Mouse (Mus musculus) megakaryocyte, embryonic 14.5 days (primary cell): ENCODE measurements around the gene Rab31. TPM values are rescaled to one million over a fixed set of nuclear protein-coding genes. Genes with fewer than 3 reads are reported as not detected.
A peak's percentile ranks its signal among the peaks of the same experiment; 100 is the strongest.

Experiments used
- H3K27me3 ChIP-seq: replicated peaks from 2 replicates; pipeline ENCODE3; 2012; ENCODE audit warnings: inconsistent platforms
- H3K36me3 ChIP-seq: replicated peaks from 2 replicates; pipeline ENCODE3; 2012; ENCODE audit warnings: low read length, inconsistent platforms, mixed read lengths
- H3K4me1 ChIP-seq: 2 replicates; pipeline ENCODE4 v1.6.1; 2012; ENCODE audit warnings: inconsistent platforms
- H3K4me3 ChIP-seq: replicated peaks from 2 replicates; pipeline ENCODE3; 2012; ENCODE audit warnings: moderate library complexity, mild to moderate bottlenecking, inconsistent platforms
- H3K9me3 ChIP-seq: 2 replicates; pipeline ENCODE4 v1.6.1; 2012; ENCODE audit warnings: inconsistent platforms
- FLI1 ChIP-seq: IDR thresholded peaks from 2 replicates; pipeline ENCODE4 v1.6.1; 2012; ENCODE audit warnings: low read length, inconsistent platforms, mixed read lengths
- GATA1 ChIP-seq: IDR thresholded peaks from 3 replicates; pipeline ENCODE4 v1.6.1; 2012; ENCODE audit warnings: mixed read lengths, low read length, inconsistent platforms, borderline replicate concordance
- polyA plus RNA-seq: library from polyadenylated mRNA; stranded (reverse); fragments of >175 nt; gene quantifications from 2 replicates; pipeline ENCODE4 v1.2.3, GENCODE M21; 2012; ENCODE audit warnings: low replicate concordance; ENCODE audit not compliant: insufficient read depth

Rab31 gene
- polyA plus RNA-seq, 1 experiment: 2.8 TPM

- no peak for TF ChIP-seq FLI1
- TF ChIP-seq GATA1: no peak
Observed at GRCm38 (mm10) chr17:65657958-65658357, 114.6 kb downstream of the Rab31 start.

GRCm38 (mm10) chr17:65656731-65657130 is 115.8 kb downstream of the Rab31 start:
- Histone ChIP-seq H3K9me3 (no peaks in the 10 kb centered on the region), H3K36me3 (peaks cover 5% of the 10 kb centered on the region), H3K27me3 (peaks cover 7% of the 10 kb centered on the region), H3K4me1 (peaks cover 12% of the 10 kb centered on the region), H3K4me3 (no peak overlapping the region)
- TF ChIP-seq FLI1 (no peak), GATA1 (no peak)

More at GRCm38 (mm10) chr17:65657958-65658357, 114.6 kb downstream of the Rab31 start:
- Histone ChIP-seq H3K9me3 (no peaks in the 10 kb centered on the region), H3K27me3 (peaks cover 4% of the 10 kb centered on the region), H3K4me3 (no peak overlapping the region), H3K36me3 (no peaks in the 10 kb centered on the region), H3K4me1 (peaks cover 18% of the 10 kb centered on the region)

- H3K27me3 ChIP-seq: peaks cover 7% of the 10 kb centered on the region
- no peak for TF ChIP-seq FLI1
- no peak for TF ChIP-seq GATA1
- no peaks in the 10 kb centered on the region for H3K9me3 ChIP-seq
- no peak overlapping the region for H3K4me3 ChIP-seq
- H3K36me3 ChIP-seq: peaks cover 5% of the 10 kb centered on the region
- peaks cover 12% of the 10 kb centered on the region for H3K4me1 ChIP-seq
Observed at GRCm38 (mm10) chr17:65656076-65656475, 116.5 kb downstream of the Rab31 start.

GRCm38 (mm10) chr17:65655608-65656007 is 116.9 kb downstream of the Rab31 start:
- peaks cover 5% of the 10 kb centered on the region for H3K36me3 ChIP-seq
- peaks cover 12% of the 10 kb centered on the region for H3K4me1 ChIP-seq
- TF ChIP-seq FLI1 (no peak), GATA1 (no peak)
- no peaks in the 10 kb centered on the region for H3K9me3 ChIP-seq
- no peak overlapping the region for H3K4me3 ChIP-seq
- peaks cover 7% of the 10 kb centered on the region for H3K27me3 ChIP-seq

GRCm38 (mm10) chr17:65650598-65650997 is 122.0 kb downstream of the Rab31 start:
- Histone ChIP-seq H3K27me3 (peaks cover 23% of the 10 kb centered on the region), H3K36me3 (peaks cover 5% of the 10 kb centered on the region), H3K4me3 (no peak overlapping the region), H3K9me3 (peaks cover 11% of the 10 kb centered on the region), H3K4me1 (peaks cover 24% of the 10 kb centered on the region)
- no peak for TF ChIP-seq GATA1
- TF ChIP-seq FLI1: no peak

- Histone ChIP-seq H3K9me3 (peaks cover 18% of the 10 kb centered on the region), H3K4me1 (peaks cover 24% of the 10 kb centered on the region), H3K27me3 (peaks cover 27% of the 10 kb centered on the region), H3K36me3 (peaks cover 5% of the 10 kb centered on the region), H3K4me3 (peak overlapping the region; percentile 40)
- no peak for TF ChIP-seq GATA1
- TF ChIP-seq FLI1: no peak
Observed at GRCm38 (mm10) chr17:65649175-65649493, 123.4 kb downstream of the Rab31 start.

GRCm38 (mm10) chr17:65648371-65649174 is 124.0 kb downstream of the Rab31 start:
- peak overlapping the region; percentile 34 for H3K4me3 ChIP-seq
- H3K9me3 ChIP-seq: peaks cover 22% of the 10 kb centered on the region
- peaks cover 24% of the 10 kb centered on the region for H3K4me1 ChIP-seq
- TF ChIP-seq GATA1 (no peak), FLI1 (no peak)
- H3K27me3 ChIP-seq: peaks cover 33% of the 10 kb centered on the region
- H3K36me3 ChIP-seq: peaks cover 5% of the 10 kb centered on the region

GRCm38 (mm10) chr17:65647961-65648360 is 124.6 kb downstream of the Rab31 start:
- TF ChIP-seq GATA1: no peak
- TF ChIP-seq FLI1: no peak
- peaks cover 30% of the 10 kb centered on the region for H3K27me3 ChIP-seq

GRCm38 (mm10) chr17:65647226-65647625 is 125.3 kb downstream of the Rab31 start:
- H3K27me3 ChIP-seq: peaks cover 31% of the 10 kb centered on the region
- H3K9me3 ChIP-seq: peaks cover 22% of the 10 kb centered on the region
- H3K4me3 ChIP-seq: no peak overlapping the region
- peaks cover 31% of the 10 kb centered on the region for H3K4me1 ChIP-seq
- peaks cover under 1% of the 10 kb centered on the region for H3K36me3 ChIP-seq
- TF ChIP-seq FLI1 (no peak), GATA1 (no peak)

More at GRCm38 (mm10) chr17:65647961-65648360, 124.6 kb downstream of the Rab31 start:
- Histone ChIP-seq H3K36me3 (peaks cover 5% of the 10 kb centered on the region), H3K9me3 (peaks cover 22% of the 10 kb centered on the region), H3K4me3 (no peak overlapping the region), H3K4me1 (peaks cover 27% of the 10 kb centered on the region)

- no peak for TF ChIP-seq GATA1
- TF ChIP-seq FLI1: no peak
- H3K4me1 ChIP-seq: peaks cover 32% of the 10 kb centered on the region
Observed at GRCm38 (mm10) chr17:65643579-65643978, 129.0 kb downstream of the Rab31 start.

More at GRCm38 (mm10) chr17:65643579-65643978, 129.0 kb downstream of the Rab31 start:
- H3K4me3 ChIP-seq: no peak overlapping the region
- H3K9me3 ChIP-seq: peaks cover 22% of the 10 kb centered on the region
- peaks cover 33% of the 10 kb centered on the region for H3K27me3 ChIP-seq
- H3K36me3 ChIP-seq: no peaks in the 10 kb centered on the region
